Mouse (Mus musculus) heart, adult 18-20 months (tissue): ENCODE results near the gene Fads1. TPM values are rescaled to one million over a fixed set of nuclear protein-coding genes. Genes with fewer than 3 reads are reported as not detected.
A peak's percentile ranks its signal among the peaks of the same experiment; 100 is the strongest.

ENCODE experiments used
- DNase-seq, 2 experiments: peaks; one replicate each; pipeline ENCODE4 v3.0.0; 2021 to 2022; ENCODE audit warnings: mixed read lengths in 1 of 2
- total RNA-seq, 2 experiments: library from RNA; stranded (reverse); gene quantifications; 2 replicates each; pipeline ENCODE4 v1.2.3; 2021

Gene Fads1
- total RNA-seq, 2 experiments from 2014 or later = 23.6 to 26.1 TPM

DNA sequence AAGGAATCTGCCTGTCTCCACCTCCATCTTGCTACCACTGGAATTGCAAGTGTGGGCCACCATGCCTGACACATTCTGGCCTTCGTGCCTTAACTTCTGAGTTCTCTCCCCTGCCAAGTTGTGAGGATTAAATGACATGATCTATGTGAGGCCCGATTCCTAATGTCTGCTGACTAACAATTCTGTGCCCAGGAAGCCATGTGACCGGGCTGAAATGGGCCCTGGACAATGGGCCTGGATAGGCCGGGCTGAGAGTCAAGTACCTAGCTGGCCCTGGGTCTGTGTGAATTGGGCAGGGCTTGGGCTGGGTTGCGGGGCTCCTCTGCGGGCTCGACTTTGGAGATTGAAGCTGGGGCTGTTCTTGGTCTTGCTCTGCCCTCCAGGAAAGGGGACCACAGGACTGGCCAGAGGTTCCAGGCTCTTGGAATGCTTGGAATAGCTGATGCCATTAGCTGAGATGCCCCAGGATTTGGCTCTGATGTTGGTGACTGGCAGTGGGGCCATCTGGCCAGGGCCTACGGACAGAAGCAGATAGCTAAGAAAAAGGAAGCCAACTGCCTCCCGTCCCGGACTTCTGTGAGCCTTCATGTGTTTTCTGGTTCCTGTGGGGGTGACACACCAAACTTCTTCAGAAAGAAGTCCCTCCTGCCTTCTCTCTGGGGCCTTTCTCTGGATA, 31.2 kb downstream of the Fads1 start:
- DNase-seq = peak; percentile 67 to 78

DNA sequence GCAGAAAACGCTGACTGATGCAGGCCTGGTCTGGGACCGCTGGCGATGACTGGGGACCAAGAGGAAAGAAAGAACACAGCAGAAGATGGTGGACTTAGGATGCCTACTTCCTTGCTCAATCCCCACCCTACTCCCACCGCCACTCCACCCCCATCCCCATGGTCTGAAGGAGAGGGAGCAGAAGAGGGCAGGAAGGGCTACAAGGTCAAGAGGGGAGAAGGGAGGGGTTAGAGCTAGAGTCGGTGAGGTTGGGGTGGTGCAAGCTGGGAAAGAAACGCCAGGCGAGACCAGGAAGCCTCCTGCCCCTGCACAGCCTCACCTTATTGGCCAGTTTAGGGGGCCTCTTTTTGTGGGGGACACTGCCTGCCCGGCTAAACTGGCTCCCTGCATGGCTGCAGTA, 33.4 kb downstream of the Fads1 start:
- DNase-seq = no peak

DNA sequence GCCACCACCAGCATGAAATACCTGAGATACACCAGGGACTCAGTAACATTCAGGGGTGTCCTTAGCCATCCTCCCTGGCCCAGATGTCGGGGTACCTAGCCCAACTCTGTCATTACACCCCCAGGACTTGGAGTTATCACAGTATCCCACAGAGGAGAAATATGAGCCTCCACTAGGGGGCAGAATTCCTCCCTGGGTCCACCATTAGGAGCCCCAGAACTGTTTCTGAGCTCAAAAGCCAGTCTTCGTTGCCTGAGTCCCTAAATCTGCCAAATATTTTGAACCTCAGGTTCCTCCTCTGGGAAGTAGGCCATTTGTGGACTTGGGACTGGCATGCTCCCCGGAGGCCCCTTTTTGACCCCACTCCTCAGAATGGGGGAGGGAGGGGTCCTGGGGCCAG, 36.4 kb downstream of the Fads1 start:
- peak; percentile 23 to 59 for DNase-seq

DNA sequence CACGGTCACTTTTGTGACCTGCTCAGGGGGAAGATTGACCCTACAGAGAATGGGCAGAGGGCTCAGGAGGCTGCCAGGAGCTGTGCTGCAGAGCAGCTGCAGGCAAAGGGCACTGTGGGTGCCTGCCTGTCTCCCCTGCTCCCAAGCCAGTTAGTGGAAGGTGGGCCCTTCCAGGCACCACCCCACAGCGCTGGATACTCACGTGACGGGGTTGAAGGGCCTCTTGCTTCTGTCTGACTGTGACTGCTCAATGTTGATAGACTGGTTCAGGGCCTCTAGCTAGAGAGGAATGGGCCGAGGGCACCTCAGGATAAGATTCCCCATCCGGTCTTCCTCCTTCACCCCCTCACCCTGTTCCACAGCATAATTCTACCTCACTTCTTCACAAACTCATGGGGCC, 36.9 kb downstream of the Fads1 start:
- no peak for DNase-seq

DNA sequence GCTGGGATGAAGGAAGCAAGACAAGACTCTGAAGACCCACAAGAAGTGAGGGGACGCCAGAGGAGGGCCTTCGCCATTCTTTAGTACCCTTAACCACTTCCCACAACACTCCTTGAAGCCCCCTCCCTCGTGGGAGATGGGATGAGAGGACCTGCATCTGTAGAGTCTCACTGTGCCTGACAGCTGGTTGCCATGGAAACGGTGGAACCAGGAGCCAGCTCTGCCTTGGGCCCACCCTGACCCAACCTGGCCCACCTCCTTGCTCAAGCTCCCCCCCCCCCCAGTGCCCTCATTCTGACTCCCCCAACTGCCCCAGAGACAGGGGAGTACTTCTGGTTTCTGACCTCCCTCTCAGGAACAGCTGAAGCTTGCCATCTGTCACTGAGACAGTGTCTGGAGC, 38.9 kb downstream of the Fads1 start:
- no peak for DNase-seq

DNA sequence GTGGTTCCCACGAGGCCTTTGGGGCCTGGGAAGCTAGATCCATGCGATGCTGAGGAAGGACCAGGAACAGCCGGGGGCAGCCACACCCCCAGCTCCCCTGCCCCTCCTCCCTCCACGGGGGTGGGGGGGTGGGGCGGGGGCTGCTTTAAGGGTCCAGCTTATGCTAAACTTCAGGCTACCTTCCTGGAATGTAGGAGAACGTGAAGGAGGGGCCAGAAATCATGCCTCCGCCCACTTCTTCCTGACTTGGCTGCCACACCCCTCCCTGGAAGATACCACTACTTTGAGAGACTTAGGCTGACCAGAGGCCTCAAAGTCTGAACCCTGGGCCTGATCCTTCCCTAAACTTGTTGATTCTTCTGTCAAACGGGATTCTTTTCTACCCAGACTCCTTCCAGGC, 40.0 kb downstream of the Fads1 start:
- DNase-seq = no peak

DNA sequence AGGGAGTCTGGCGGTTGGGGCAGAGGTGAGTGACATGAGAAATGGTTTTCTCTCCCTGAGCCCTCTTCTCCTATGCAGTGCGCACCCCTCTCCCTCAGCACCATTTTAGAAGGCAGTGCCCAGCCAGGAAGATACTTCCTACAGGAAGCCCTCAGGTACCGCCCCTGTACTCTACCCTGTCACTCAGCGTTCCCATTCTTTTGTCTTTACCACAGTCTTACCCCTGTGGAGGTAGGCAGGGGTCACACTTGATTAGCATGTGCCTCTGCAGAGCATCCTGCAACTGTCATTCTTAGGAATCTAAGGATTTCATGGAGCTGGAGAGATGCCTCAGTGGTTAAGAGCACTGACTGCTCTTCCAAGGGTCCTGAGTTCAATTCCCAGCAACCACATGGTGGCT, 40.9 kb downstream of the Fads1 start:
- no peak for DNase-seq

DNA sequence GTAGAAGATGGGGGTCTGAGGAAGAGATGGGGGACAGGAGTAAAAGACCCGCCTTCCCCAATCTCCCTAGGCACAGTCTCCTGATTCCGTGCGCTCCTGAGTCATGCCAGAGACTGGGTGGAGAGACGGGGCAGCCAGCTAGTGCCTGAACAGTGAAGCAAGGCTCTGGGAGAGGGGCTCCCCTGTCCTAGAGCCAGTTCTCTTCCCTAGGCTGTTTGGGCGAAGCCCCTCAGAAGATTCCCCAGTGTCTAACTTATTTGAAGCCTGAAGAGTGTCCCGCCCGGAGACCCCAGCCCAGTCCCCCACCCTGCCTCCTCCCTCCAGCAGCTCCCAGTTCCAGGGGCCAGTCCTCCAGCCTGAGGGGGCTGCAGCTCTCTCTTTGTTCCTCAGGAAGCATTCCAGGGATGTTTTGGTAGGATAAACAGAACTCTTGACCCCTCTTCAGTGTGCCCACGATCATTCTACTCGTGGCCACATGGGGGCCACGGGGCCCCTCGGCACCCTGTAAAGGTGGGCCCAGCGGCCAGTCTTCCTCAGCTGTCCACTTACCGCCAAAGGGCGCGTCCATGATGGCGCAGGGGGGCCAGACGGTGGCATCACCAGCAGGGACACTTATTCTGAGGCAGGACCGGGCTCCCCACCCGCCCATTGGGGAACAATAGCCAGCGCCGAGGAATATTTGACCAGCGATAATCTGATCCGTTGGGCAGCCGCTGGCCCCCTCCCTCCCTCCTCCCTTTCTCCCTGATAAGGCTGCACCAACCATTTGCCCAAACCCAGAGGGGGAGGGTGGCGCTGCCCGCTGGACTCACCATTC, 42.2 kb downstream of the Fads1 start:
- no peak for DNase-seq

DNA sequence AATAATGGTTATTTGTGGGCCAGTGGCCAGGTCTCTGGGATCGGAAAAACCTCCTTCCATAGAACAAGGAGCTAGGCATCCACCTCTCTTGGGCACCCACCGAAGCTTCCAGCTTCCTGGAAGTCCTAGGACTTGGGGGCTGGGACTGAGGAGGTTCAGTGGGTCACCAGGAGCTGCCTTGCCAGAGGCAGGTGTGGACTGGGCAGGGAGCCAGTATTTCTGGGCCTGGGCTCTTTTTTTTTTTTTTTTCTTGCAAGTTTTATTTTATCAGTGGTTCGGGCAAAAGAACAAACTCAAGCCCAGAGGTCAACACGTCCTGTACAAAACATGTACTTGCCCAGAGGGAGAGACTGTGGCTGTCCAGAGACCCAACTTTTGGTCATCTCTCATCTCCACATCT, 43.1 kb downstream of the Fads1 start:
- DNase-seq = no peak

DNA sequence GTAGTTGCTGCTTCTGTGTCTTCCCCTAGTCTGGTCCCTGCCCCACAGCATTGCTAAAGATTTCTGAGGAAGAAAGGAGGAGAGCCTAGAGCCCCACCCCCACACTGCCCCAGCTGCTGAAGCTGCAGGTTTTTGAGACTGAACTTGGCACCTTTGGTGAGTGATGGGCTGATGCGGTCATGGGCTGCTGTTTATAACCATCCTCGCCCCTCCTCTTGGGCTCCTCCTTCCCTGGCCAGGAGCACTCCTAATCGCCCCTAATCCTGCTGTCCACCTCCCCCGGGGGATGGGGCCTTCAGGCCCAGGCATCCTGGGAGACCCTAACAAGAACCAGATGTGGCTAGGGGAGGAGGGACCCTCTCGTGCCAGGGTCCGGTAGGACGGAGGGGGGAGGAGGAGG, 48.3 kb downstream of the Fads1 start:
- no peak for DNase-seq

DNA sequence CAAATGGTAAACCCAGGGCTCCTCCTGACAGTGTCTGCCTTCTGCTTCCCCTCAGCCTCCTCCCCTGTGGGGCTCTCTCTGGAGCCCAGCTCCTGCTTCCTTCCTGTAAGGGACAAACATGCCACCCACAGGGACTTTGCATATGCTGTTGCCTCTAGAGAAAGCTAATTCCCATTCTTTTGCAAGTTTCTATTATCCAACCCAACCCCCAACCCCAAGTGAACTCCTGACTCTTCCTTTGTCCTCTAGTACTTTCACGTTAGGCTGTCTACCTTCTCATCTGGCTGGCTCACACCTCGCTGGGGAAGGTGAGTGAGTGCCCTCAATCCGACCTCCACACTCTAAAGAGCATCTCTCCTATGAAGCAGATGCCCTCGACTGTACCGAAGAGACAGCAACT, 49.2 kb downstream of the Fads1 start:
- DNase-seq = no peak

DNA sequence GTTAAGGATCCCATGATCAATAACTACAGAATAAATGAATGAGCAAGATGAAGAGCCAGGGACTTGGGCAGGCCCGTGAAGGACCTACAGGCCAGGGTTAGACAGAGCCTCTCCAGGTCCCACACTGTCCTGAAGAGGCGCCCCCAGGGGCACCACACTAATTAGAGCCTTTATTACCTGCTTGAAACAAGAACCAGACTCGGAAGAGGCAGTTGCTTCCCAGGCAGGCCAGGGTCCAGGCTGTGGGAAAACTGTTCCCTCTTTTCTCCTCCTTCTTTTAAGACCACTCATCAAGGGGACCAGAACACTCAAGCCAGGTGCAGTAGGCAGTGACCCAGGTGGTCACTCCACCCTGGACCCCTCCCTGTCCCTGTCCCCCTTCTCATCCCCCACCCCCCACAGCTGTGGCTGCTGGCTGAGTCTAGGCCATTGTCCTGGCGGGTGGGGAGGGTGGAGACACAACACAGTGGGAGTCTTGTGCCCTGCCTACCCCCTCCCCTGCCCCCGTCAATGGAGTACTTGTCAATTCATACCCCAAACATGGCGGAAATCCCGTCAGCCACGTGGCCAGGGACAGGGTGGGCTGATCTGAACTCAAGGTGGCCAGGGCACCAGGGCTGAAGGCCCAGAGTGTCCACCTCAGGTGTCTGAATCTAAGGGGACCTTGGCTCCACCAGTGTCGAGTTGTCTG, 49.8 kb downstream of the Fads1 start:
- no peak for DNase-seq

DNA sequence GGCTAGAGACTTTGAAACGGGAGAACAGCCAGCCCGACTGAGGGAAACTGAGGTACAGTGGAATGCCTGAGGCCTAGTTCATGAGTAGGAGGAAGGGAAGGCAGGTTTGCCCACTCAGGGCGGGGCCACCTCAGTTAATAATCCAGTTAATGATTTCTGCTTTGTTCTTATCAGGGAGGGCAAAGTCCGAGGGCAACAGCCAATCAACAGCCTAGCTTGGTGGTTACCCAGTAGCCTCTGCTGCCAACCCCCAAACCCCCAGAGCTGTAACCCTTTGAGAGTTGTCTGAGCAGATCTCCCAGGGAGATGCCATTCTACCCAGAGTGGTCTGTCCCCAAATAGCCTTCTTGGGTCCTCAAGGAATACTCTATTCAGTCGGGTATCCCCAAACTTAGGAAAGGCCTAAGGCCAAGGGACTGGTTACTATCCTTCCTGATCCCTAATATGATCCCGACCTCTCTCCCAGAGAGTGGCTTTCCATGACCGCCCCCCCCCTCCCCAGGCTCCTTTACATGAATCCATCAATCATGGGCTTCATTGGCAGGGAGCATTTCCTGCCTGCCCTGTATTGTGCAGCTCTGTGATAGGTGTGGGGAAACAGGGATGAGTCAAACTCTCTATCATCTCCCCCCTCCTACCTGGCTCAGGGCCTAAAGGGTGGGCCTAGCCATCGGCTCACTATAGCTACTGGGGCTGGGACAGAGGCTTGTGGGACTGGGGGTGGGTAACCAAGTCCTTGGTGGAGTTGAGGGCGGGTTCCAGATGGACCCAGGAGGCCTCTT, 53.3 kb downstream of the Fads1 start:
- no peak for DNase-seq

DNA sequence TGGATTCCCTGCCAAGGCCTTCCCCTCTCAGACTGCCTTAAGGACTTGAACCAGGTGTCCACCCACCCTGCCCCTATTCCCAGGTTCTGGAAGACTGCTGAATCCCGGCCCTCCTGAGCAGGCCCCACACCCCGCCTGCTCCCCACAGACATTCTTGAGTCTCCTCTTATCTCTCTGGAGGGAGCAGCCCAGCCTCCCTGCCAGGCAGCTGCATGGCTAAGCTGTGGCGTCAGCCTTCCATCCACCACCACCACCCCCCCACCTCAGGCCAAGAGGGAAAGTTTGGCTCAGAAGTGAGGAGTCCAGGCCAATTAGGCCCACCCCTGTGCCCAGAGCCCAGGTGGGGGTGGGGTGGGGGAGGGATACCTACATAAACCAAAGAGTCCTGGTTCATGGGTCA, 55.8 kb downstream of the Fads1 start:
- peak in 1 of 2 experiments; percentile 33 for DNase-seq

DNA sequence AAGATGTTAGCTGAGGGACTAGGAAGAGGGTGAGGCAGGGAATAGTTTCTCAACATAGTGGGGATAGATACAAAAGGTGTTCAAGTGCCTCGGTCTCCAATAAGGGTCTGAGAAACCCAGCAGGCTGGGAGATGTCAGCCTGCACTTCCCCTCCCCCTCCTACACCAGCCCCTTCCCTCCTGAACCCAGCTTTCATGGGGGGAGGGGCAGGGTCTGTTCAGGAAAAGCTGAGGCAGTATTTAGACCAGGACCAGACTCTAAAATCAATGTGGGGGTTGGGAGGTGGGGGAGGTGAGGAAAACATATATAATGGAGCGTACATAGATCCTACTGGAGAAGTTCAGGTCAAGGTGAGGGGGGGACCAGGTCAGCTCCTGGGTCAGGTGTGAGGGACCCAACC, 56.7 kb downstream of the Fads1 start:
- no peak for DNase-seq

DNA sequence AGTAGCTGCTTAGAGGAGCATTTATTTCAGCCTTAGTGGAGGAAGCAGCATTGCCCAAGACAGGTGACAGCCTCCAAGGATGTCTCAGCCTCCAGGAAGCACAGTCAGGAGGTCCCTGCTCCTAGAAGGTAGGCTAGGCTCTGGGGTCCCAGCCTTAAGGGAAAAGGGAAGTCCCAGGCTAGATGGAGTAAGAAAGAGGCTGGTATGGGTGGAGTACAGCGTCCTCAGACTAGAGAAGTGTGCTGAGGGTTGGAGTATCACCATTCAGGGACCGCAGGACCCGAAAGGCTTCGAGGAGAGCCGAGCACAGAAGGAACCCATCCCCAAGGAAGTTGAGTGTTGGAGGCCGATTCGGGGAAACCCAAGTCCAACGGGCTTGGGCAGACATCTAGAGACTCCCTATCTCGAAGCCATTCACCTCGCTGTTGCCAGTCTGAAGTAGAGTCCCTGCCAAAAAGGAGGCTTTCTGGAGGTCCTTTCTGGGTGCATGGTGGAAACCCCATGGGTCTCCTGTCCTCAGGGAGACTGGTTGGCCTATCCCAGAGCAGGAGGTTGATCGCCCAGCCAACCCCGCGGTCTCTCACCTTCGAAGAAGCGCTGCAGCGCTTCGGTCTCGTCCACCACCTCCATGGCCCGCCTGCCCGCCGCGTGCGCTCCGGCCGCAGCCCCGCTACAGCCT, 57.4 kb downstream of the Fads1 start:
- no peak for DNase-seq

DNA sequence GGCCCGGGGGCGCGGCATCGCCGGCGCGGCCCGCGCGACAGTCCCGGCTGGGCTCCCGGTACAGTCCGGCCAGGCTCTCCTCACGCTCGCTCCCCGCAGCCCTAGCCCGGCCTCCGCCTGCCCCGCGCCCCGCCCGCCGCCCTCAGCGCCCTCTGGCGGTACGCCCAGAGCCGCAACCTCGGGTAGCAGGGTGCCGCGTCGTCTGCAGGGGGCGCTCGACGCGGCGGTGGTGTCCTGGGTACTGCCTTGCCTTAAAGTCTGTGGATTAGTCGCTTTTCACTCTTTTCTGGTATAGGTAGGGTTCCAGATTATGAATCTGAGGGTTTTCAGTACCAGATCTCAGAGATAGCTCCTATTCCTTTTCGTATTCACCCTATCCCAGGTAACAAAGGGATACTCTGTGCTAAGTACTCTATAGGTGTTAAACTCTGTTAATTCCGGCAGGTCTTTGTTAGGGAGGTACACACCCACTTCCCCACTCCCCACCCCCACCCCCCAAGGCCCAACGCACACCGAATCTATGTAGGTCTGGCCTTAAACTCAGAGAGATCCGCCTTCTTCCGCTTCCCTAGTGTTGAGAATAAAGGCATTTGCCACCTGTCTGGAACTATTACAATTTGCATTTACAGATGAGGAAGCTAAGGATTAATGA, 58.1 kb downstream of the Fads1 start, which contains the start of gene Myrf:
Gene Myrf, minus strand, starts transcription at position 95 of the 652 bp plus-strand sequence.
- peak; percentile 81 to 84 for DNase-seq

DNA sequence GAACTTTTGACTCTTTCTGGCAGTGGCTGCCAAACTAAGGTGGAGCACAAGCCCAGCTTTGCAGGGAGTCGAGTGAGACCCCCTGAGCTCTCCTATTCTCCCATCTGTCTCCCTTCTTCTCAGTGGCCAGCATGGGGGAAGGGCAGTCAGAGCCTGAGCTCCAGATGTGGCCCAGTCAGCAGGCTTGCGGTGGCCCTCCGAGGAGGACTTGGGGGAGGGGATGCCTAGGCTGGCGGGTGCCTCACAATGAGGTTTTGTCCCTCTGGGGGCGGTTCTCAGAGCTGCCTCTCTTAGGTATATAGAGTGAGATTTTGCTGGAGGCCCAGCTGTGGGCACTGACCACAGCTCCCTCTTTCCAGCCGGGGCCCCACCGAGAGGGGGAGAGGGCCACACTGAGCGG, 60.2 kb downstream of the Fads1 start:
- no peak for DNase-seq

DNA sequence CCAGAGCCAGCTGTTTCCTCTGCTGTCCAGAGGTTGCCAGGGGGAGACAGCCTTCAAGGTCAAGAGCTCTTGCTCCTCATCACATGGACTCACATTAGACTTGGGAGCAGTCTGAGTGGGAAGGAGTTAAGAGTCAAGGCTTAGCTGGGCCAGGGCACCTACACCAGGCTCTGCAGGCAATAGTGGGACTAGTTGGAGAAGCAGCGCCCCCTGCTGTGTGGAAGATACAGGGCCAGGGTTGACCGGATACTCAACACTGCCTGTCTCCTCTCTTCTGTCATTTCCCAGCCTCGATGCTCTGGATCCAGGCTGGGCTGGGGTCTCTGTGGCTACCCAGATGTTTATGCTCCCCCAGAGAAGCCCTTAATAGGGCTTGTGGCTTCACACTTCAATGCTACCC, 61.5 kb downstream of the Fads1 start:
- peak; percentile 33 to 64 for DNase-seq
